Mouse (Mus musculus) brain, embryonic 14.5 days (tissue): ENCODE results near the gene H1f0.

Source experiments
- CTCF ChIP-seq: fragments of 200-500 bp; IDR thresholded peaks from 2 replicates; pipeline ENCODE4 v1.5.1; 2012; ENCODE audit warnings: inconsistent platforms, mild to moderate bottlenecking, moderate library complexity, borderline replicate concordance; ENCODE audit not compliant: insufficient read depth, insufficient read length; ENCODE audit errors: extremely low read depth
- POLR2A ChIP-seq: fragments of 200-500 bp; IDR thresholded peaks from 2 replicates; pipeline ENCODE4 v1.6.1; 2012; ENCODE audit warnings: mild to moderate bottlenecking, inconsistent platforms, borderline replicate concordance; ENCODE audit not compliant: poor library complexity, insufficient read depth, insufficient read length, severe bottlenecking; ENCODE audit errors: extremely low read depth

GRCm38 (mm10) chr15:79001559-79001958, 26.7 kb upstream of the H1f0 start:
- TF ChIP-seq CTCF (no peak), POLR2A (no peak)
